9 mouse cellular contexts compared by ENCODE assay signal in the genomic region with DNA sequence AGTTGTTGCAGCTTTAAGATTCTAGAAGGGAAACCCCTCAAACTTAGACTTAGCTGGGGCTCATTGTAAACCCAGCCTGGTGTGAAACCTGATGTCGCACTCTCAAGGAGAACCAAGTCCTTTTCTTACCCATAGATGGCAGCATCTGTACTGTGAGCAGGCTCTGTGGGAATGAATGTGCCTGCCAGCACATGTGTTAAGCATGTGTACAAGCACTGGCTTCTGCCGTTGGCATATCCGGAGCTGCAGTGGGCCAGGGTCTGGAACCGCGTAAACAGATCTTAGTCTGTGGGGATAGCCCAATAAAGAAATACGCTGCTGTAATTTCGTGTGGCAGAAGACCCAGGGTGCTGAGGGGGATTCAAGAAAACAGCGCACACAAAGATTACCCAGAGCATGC. TPM values are rescaled to one million over a fixed set of nuclear protein-coding genes. Genes with fewer than 3 reads are reported as not detected.
DNase-seq lines count a peak whose midpoint lies in the region; ATAC-seq and TF ChIP-seq lines count a peak whose summit lies in the region.
"Had no signal": no experiment of that assay in that cellular context is flagged by ENCODE, and none has a peak within 500 bp of the region (broad histone marks: within the 10 kb centered on the region; RNA-seq: fewer than 3 reads in every experiment).

No protein-coding gene starts in this region.

- no peak overlapping the region for H3K4me3 ChIP-seq in ES-Bruce4 (ENCODE audit: low read depth, low read length)

- H3K27ac ChIP-seq in ES-Bruce4 (ENCODE audit: insufficient read depth, low read length) = no peak overlapping the region

- intact Hi-C loops in left cerebral cortex, postnatal 4 days (cut with DNase I) = loop anchor here (5.0 kb wide), 1 partner anchor 53 kb away; no protein-coding TSS in a partner anchor

- no peak for TF ChIP-seq EP300 in ES-Bruce4 (IDR thresholded peaks at IDR 0.05; ENCODE audit: insufficient read depth, low read depth, low read length)

- DNase-seq in adrenal gland, postnatal 14 days = peak; percentile 63
- DNase-seq in adrenal gland, postnatal 25 days = no peak
- DNase-seq in fibroblast of lung, adult 2 months (ENCODE audit: low read depth) = peak; percentile 80
- peak; percentile 30 for DNase-seq in left cerebral cortex, postnatal 4 days
- peak; percentile 83 for DNase-seq in naive thymus-derived CD4-positive, alpha-beta T cell, adult 2 months (ENCODE audit: low read depth)
- DNase-seq in yolk sac, embryonic 10.5 days (ENCODE audit: low spot score) = peak; percentile 57

- TF ChIP-seq POLR2A in ES-Bruce4 (IDR thresholded peaks at IDR 0.05; ENCODE audit: insufficient read depth, low read length) = no peak

- no peak overlapping the region for H3K9ac ChIP-seq in ES-Bruce4 (ENCODE audit: low read depth, poor library complexity, severe bottlenecking)

- no peaks in the 10 kb centered on the region for H3K36me3 ChIP-seq in ES-Bruce4 (ENCODE audit: control insufficient read depth, insufficient read depth, low read length, poor library complexity, severe bottlenecking)
- H3K36me3 ChIP-seq: G1E had no signal

- TF ChIP-seq CTCF in ES-Bruce4 (IDR thresholded peaks at IDR 0.05; ENCODE audit: low read depth, low read length) = peak; percentile 16

- no peaks in the 10 kb centered on the region for H3K9me3 ChIP-seq in ES-Bruce4 (replicated peaks; ENCODE audit: control insufficient read depth, insufficient read depth, low read length, poor library complexity, severe bottlenecking)
- H3K9me3 ChIP-seq: G1E had no signal

- ATAC-seq in hematopoietic stem cell, adult 5-6 weeks (replicated peaks in 1 of 2; ENCODE audit: insufficient read depth in 1 of 2, low FRiP score in 2 of 2, low TSS enrichment in 1 of 2, low read depth in 1 of 2, poor library complexity in 2 of 2, severe bottlenecking in 2 of 2) = peak; percentile 77 to 83

- peaks cover 8% of the 10 kb centered on the region for H3K4me1 ChIP-seq in ES-Bruce4 (ENCODE audit: control insufficient read depth, insufficient read depth, low read length)

- no peaks in the 10 kb centered on the region for H3K27me3 ChIP-seq in ES-Bruce4 (ENCODE audit: control insufficient read depth, insufficient read depth, low read length, poor library complexity, severe bottlenecking)

RNA-seq across cellular contexts. Expression of a gene that starts 9.1 kb away (rescaled TPM):
- 179 and 208 TPM in 2 replicates for total RNA-seq in adrenal gland, postnatal 14 days (2021)
- 181 and 185 TPM in 2 replicates for total RNA-seq in adrenal gland, postnatal 25 days (2021)
- polyA plus RNA-seq in ES-Bruce4 (2011; ENCODE audit: insufficient read depth, insufficient read length, low read depth, missing spikeins) = 46.9 and 48.8 TPM in 2 replicates
- total RNA-seq in hematopoietic stem cell, adult 5-6 weeks (2017) = 19.8 and 34.2 TPM in 2 replicates
- total RNA-seq in left cerebral cortex, postnatal 4 days (2021) = 10 to 100 TPM; 20.0 to 20.7 TPM
